Mouse (Mus musculus): ENCODE measurements at regions not wholly inside any gene's neighbourhood (a gene's known extent, or its start where the extent isn't known, plus 50 kb on each side); places are given as distances from the start of the nearest gene placed in this dataset.

GRCm38 (mm10) chr13:25403182-25403795, 133.0 kb upstream of the Nrsn1 start:
- DNase-seq (ENCODE audit: low spot score) (peak; percentile 32), ATAC-seq (replicated peaks; ENCODE audit: insufficient number of reproducible peaks, low FRiP score, low TSS enrichment, low read depth) (peak; percentile 70; the same call in 1 of the 2 replicates)
- Histone ChIP-seq H3K4me2 (ENCODE audit: low read depth, low read length) (no peak overlapping the region), H3K9me3 (replicated peaks; ENCODE audit: control insufficient read depth, low read length) (no peaks in the 10 kb centered on the region), H3K27ac (replicated peaks; ENCODE audit: low read depth, low read length) (no peak overlapping the region), H3K9ac (replicated peaks; ENCODE audit: low read length) (no peak overlapping the region), H3K4me3 (ENCODE audit: low read depth, low read length) (no peak overlapping the region), H3K36me3 (replicated peaks; ENCODE audit: control insufficient read depth, insufficient read depth, low read depth, low read length) (no peaks in the 10 kb centered on the region), H3K27me3 (ENCODE audit: control insufficient read depth, insufficient read depth, low read length) (no peaks in the 10 kb centered on the region), H3K4me1 (ENCODE audit: control insufficient read depth, insufficient read depth, low read length) (no peaks in the 10 kb centered on the region)
- 56% methylated on average over 3 of the region's 3 CpGs for WGBS

GRCm38 (mm10) chr13:25402691-25403090, 132.4 kb upstream of the Nrsn1 start:
- DNase-seq (ENCODE audit: low spot score) = no peak
- ATAC-seq (replicated peaks; ENCODE audit: insufficient number of reproducible peaks, low FRiP score, low TSS enrichment, low read depth) = no peak
- H3K4me2 ChIP-seq (ENCODE audit: low read depth, low read length) = no peak overlapping the region
- no peak overlapping the region for H3K27ac ChIP-seq (replicated peaks; ENCODE audit: low read depth, low read length)
- H3K9me3 ChIP-seq (replicated peaks; ENCODE audit: control insufficient read depth, low read length) = no peaks in the 10 kb centered on the region
- H3K36me3 ChIP-seq (replicated peaks; ENCODE audit: control insufficient read depth, insufficient read depth, low read depth, low read length) = no peaks in the 10 kb centered on the region
- no peak overlapping the region for H3K9ac ChIP-seq (replicated peaks; ENCODE audit: low read length)
- no peak overlapping the region for H3K4me3 ChIP-seq (ENCODE audit: low read depth, low read length)
- no peaks in the 10 kb centered on the region for H3K4me1 ChIP-seq (ENCODE audit: control insufficient read depth, insufficient read depth, low read length)
- H3K27me3 ChIP-seq (ENCODE audit: control insufficient read depth, insufficient read depth, low read length) = no peaks in the 10 kb centered on the region
- 51% methylated on average over 2 of the region's 2 CpGs for WGBS

- no peak overlapping the region for H3K27ac ChIP-seq (replicated peaks; ENCODE audit: low read depth, low read length)
- no peaks in the 10 kb centered on the region for H3K9me3 ChIP-seq (replicated peaks; ENCODE audit: control insufficient read depth, low read length)
- DNase-seq (ENCODE audit: low spot score) = peak; percentile 53
- H3K36me3 ChIP-seq (replicated peaks; ENCODE audit: control insufficient read depth, insufficient read depth, low read depth, low read length) = no peaks in the 10 kb centered on the region
- no peaks in the 10 kb centered on the region for H3K27me3 ChIP-seq (ENCODE audit: control insufficient read depth, insufficient read depth, low read length)
- WGBS = 57% methylated on average over 9 of the region's 9 CpGs
- ATAC-seq (replicated peaks; ENCODE audit: insufficient number of reproducible peaks, low FRiP score, low TSS enrichment, low read depth) = no peak
- H3K4me2 ChIP-seq (ENCODE audit: low read depth, low read length) = no peak overlapping the region
- no peak overlapping the region for H3K4me3 ChIP-seq (ENCODE audit: low read depth, low read length)
- no peaks in the 10 kb centered on the region for H3K4me1 ChIP-seq (ENCODE audit: control insufficient read depth, insufficient read depth, low read length)
- no peak overlapping the region for H3K9ac ChIP-seq (replicated peaks; ENCODE audit: low read length)
Measured at GRCm38 (mm10) chr13:25401936-25402504, 131.7 kb upstream of the Nrsn1 start.

GRCm38 (mm10) chr13:25392770-25393290, 122.5 kb upstream of the Nrsn1 start:
- Histone ChIP-seq H3K27me3 (ENCODE audit: control insufficient read depth, insufficient read depth, low read length) (no peaks in the 10 kb centered on the region), H3K27ac (replicated peaks; ENCODE audit: low read depth, low read length) (no peak overlapping the region), H3K4me2 (ENCODE audit: low read depth, low read length) (no peak overlapping the region), H3K4me3 (ENCODE audit: low read depth, low read length) (no peak overlapping the region), H3K4me1 (ENCODE audit: control insufficient read depth, insufficient read depth, low read length) (no peaks in the 10 kb centered on the region), H3K9me3 (replicated peaks; ENCODE audit: control insufficient read depth, low read length) (no peaks in the 10 kb centered on the region), H3K36me3 (replicated peaks; ENCODE audit: control insufficient read depth, insufficient read depth, low read depth, low read length) (no peaks in the 10 kb centered on the region), H3K9ac (replicated peaks; ENCODE audit: low read length) (no peak overlapping the region)
- no peak for ATAC-seq (replicated peaks; ENCODE audit: insufficient number of reproducible peaks, low FRiP score, low TSS enrichment, low read depth)
- no peak for DNase-seq (ENCODE audit: low spot score)
- 72% methylated on average over 5 of the region's 5 CpGs for WGBS

GRCm38 (mm10) chr13:25362627-25362967, 92.3 kb upstream of the Nrsn1 start:
- ATAC-seq (replicated peaks; ENCODE audit: insufficient number of reproducible peaks, low FRiP score, low TSS enrichment, low read depth) = no peak
- Histone ChIP-seq H3K4me3 (ENCODE audit: low read depth, low read length) (no peak overlapping the region), H3K9ac (replicated peaks; ENCODE audit: low read length) (no peak overlapping the region), H3K4me1 (ENCODE audit: control insufficient read depth, insufficient read depth, low read length) (no peaks in the 10 kb centered on the region), H3K9me3 (replicated peaks; ENCODE audit: control insufficient read depth, low read length) (no peaks in the 10 kb centered on the region), H3K36me3 (replicated peaks; ENCODE audit: control insufficient read depth, insufficient read depth, low read depth, low read length) (no peaks in the 10 kb centered on the region), H3K27me3 (ENCODE audit: control insufficient read depth, insufficient read depth, low read length) (no peaks in the 10 kb centered on the region), H3K27ac (replicated peaks; ENCODE audit: low read depth, low read length) (no peak overlapping the region), H3K4me2 (ENCODE audit: low read depth, low read length) (no peak overlapping the region)
- DNase-seq (ENCODE audit: low spot score) = peak; percentile 1
- 70% methylated on average over 4 of the region's 4 CpGs for WGBS

GRCm38 (mm10) chr13:25361850-25362626, 91.7 kb upstream of the Nrsn1 start:
- no peaks in the 10 kb centered on the region for H3K36me3 ChIP-seq (replicated peaks; ENCODE audit: control insufficient read depth, insufficient read depth, low read depth, low read length)
- DNase-seq (ENCODE audit: low spot score) = peak; percentile 27
- H3K4me3 ChIP-seq (ENCODE audit: low read depth, low read length) = no peak overlapping the region
- no peak overlapping the region for H3K4me2 ChIP-seq (ENCODE audit: low read depth, low read length)
- no peaks in the 10 kb centered on the region for H3K27me3 ChIP-seq (ENCODE audit: control insufficient read depth, insufficient read depth, low read length)
- H3K9me3 ChIP-seq (replicated peaks; ENCODE audit: control insufficient read depth, low read length) = no peaks in the 10 kb centered on the region
- WGBS = 63% methylated on average over 7 of the region's 7 CpGs
- ATAC-seq (replicated peaks; ENCODE audit: insufficient number of reproducible peaks, low FRiP score, low TSS enrichment, low read depth) = no peak
- no peak overlapping the region for H3K27ac ChIP-seq (replicated peaks; ENCODE audit: low read depth, low read length)
- H3K9ac ChIP-seq (replicated peaks; ENCODE audit: low read length) = no peak overlapping the region
- no peaks in the 10 kb centered on the region for H3K4me1 ChIP-seq (ENCODE audit: control insufficient read depth, insufficient read depth, low read length)

GRCm38 (mm10) chr13:25347558-25347957, 77.3 kb upstream of the Nrsn1 start:
- H3K27ac ChIP-seq (replicated peaks; ENCODE audit: low read depth, low read length) = no peak overlapping the region
- no peaks in the 10 kb centered on the region for H3K36me3 ChIP-seq (replicated peaks; ENCODE audit: control insufficient read depth, insufficient read depth, low read depth, low read length)
- no peak overlapping the region for H3K4me2 ChIP-seq (ENCODE audit: low read depth, low read length)
- no peak for ATAC-seq (replicated peaks; ENCODE audit: insufficient number of reproducible peaks, low FRiP score, low TSS enrichment, low read depth)
- H3K9ac ChIP-seq (replicated peaks; ENCODE audit: low read length) = no peak overlapping the region
- DNase-seq (ENCODE audit: low spot score) = peak; percentile 32
- no peaks in the 10 kb centered on the region for H3K4me1 ChIP-seq (ENCODE audit: control insufficient read depth, insufficient read depth, low read length)
- 43% methylated on average over 5 of the region's 5 CpGs for WGBS
- H3K4me3 ChIP-seq (ENCODE audit: low read depth, low read length) = no peak overlapping the region
- no peaks in the 10 kb centered on the region for H3K27me3 ChIP-seq (ENCODE audit: control insufficient read depth, insufficient read depth, low read length)
- H3K9me3 ChIP-seq (replicated peaks; ENCODE audit: control insufficient read depth, low read length) = no peaks in the 10 kb centered on the region

GRCm38 (mm10) chr13:25343309-25343708, 73.0 kb upstream of the Nrsn1 start:
- DNase-seq (ENCODE audit: low spot score) (no peak), ATAC-seq (replicated peaks; ENCODE audit: insufficient number of reproducible peaks, low FRiP score, low TSS enrichment, low read depth) (no peak)
- 85% methylated on average over 6 of the region's 6 CpGs for WGBS
- no peaks in the 10 kb centered on the region for H3K4me1 ChIP-seq (ENCODE audit: control insufficient read depth, insufficient read depth, low read length)
- H3K4me3 ChIP-seq (ENCODE audit: low read depth, low read length) = no peak overlapping the region
- no peak overlapping the region for H3K4me2 ChIP-seq (ENCODE audit: low read depth, low read length)
- H3K36me3 ChIP-seq (replicated peaks; ENCODE audit: control insufficient read depth, insufficient read depth, low read depth, low read length) = no peaks in the 10 kb centered on the region
- H3K27ac ChIP-seq (replicated peaks; ENCODE audit: low read depth, low read length) = no peak overlapping the region
- no peaks in the 10 kb centered on the region for H3K9me3 ChIP-seq (replicated peaks; ENCODE audit: control insufficient read depth, low read length)
- no peaks in the 10 kb centered on the region for H3K27me3 ChIP-seq (ENCODE audit: control insufficient read depth, insufficient read depth, low read length)
- no peak overlapping the region for H3K9ac ChIP-seq (replicated peaks; ENCODE audit: low read length)

Measured in embryonic facial prominence, embryonic 11.5 days (tissue).